Mouse (Mus musculus): ENCODE data around the gene C1rl.
"Not testable (repeated sequence)": the region's sequence is repeated elsewhere in the genome, so short reads cannot be mapped to it uniquely, and the experiment has no call there.

C1rl gene

DNA sequence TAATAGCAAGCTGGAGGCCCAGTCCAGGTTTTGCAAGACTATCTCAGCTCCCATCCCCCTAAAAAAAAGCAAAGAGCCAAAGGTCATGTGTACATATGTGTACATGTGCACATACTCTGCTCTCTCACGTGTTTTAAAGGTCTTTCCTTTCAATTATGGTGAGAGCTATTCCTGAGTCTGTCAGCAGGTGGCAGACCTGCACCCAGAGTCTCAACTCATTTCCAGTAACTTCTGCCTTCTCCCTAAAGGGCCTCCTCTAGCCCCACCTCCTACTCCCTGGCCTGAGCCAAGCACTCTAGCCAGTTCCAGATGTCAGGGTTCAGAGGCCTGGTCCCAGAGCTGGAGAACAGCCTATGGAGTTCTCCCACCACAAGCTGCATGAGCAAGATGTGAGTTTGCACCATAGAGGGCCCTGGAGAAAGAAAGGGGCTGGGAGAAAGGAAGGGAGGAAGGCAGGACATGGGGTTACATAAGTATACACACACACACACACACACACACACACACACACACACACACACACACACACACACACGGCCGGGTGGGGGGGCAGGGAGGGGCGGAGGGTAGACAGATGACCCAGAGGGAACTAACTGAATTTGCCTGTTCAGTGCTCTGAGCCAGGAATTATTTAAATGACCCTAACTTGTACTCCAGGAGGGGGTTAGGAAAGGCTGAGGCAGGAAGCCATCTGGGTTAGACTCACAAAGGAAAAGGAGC lies at the start of gene C1rl:
Gene C1rl, plus strand, starts transcription at position 272 of the 720 bp plus-strand sequence.
- DNase-seq (ENCODE audit: low spot score in 2 of 2): peak; percentile 45 to 63

DNA sequence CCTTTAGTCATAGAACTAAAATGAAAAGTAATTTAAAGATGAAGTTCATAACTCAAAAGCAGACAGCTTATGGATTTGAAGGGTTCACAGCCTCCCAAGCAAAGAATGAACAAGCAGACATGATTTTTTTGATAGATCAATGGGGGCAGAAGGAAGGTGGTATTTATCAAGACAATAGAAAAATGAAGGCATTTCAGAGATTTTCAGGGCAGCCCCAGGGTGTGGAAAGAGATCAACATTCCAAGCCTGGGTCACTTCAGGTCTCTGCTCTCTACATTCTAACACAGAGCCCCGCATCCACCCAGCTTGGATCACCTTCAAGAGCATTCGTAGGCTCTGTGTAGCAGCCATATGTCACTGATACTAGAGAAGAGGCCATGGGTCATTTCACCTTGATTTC lies 49.6 kb upstream of the C1rl start:
- DNase-seq (ENCODE audit: low spot score in 2 of 2): no peak

DNA sequence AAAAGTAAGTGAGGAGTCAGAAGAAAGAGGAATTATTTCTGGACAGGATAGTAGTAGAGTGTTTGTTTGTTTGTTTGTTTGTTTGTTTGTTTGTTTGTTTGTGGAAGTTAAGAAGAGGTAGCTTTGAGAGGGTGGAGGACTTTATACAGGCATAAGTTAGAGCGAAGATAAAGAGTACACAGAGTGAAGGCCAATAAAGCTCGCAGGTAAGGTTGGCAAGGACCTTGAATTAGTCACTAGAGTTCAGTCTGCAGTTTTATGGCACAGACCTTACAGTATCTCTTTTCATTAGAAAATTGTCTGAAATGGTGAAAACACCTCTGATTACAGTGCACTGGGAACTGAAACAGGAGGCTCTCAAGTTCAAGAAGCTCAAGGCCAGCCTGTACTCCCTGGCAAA lies 46.9 kb upstream of the C1rl start:
- no peak for DNase-seq (ENCODE audit: low spot score in 2 of 2)

DNA sequence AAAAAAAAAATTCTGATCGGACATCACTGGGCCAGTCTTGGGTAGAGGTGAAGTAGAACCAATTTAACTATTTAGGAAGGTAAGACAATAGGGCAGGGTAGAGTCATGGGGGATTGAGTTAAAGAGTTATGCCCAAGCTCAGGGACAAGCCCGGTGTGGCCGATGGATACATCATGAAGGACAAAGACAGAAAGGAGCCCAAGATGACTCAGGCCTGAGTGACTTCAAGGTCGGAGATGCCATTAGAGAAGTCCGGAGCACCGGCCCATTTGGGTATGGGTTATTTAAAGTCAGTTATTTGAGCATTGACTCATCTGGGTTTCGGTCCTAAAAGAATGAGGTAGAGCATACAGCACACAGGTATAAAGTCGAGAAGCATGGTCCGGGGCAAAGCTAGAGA lies 46.5 kb upstream of the C1rl start:
- DNase-seq (ENCODE audit: low spot score in 2 of 2): no peak

DNA sequence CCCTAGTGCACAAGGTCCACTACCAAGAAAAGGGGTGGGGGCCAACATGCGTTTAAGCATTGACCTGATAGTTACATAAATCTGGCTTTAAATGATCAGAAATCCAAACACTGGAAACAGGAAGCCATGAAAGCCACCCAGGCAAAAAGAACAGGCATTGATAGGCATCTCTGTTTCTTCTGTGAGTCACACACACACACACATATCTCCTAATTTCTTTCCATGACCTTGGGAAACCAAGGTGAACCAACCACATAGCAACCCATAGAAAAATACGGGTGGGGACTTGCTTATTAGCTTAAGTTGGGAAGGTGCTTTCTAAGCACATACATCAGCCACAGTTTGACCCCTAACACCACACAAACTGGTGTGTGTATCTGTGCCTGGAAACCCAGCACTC lies 45.6 kb upstream of the C1rl start:
- DNase-seq (ENCODE audit: low spot score in 2 of 2): no peak

DNA sequence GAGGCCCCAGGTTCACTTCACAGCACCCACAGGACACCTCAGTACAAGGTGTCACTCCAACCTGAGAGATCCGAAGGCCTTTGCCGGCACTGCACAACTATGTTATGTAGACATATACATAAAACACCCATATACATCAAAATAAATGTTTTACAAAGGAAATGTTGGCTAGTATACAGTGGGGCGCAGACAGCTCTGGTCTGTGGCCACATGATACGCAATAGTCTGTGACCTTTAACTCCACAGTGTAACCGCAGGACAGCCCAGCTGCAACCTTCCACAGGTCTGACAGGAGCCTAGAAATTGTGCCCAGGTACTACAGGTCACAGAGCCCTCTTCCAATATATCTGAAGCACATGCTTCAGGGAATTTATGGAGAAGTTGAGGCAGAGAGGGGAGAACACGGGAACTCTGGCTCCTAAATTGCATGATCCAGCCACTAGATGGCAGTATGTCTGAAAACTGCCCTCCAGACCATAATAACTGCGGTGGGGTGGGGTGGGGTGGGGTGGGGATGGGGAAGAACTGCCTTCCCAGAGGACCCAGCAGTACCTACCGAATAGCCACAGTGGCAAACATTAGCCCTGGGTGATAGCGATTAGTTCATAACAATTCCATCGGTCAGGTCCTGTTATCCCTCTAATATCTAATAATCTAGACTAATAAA lies 44.6 kb upstream of the C1rl start:
- DNase-seq (ENCODE audit: low spot score in 2 of 2): no peak

DNA sequence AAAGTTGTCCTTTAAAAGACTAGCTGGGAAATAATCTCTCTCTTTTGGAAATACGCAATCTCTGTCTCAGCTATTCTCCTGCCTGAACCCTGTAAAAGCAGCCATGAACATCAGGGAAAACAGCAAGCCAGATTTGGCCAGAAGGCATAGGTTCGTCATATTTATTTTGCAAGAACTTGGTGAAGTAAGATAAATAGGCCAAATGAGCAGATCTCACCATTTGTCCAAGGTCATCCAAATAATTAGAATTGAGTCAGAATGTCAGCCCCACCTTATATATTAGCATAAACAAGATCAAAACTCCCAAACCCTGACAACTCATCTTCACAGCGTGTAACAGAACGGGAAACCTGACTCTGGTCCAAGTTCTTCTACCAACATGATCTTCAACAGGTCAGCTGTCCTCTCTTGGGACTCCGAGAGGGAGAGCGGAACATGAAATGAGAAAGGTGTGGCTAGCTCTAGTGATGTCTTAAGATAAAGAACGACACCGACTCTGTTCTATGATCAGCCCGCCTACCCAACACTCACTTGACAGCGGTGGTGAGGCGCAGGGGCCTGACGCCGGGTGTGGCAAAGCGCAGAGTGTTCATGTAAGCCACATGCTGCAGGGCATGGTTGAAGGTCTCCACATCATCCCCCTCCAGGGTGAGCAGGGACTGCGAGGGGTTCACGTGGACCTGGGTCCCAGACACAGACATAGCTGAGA lies 43.8 kb upstream of the C1rl start:
- DNase-seq (ENCODE audit: low spot score in 2 of 2): no peak

DNA sequence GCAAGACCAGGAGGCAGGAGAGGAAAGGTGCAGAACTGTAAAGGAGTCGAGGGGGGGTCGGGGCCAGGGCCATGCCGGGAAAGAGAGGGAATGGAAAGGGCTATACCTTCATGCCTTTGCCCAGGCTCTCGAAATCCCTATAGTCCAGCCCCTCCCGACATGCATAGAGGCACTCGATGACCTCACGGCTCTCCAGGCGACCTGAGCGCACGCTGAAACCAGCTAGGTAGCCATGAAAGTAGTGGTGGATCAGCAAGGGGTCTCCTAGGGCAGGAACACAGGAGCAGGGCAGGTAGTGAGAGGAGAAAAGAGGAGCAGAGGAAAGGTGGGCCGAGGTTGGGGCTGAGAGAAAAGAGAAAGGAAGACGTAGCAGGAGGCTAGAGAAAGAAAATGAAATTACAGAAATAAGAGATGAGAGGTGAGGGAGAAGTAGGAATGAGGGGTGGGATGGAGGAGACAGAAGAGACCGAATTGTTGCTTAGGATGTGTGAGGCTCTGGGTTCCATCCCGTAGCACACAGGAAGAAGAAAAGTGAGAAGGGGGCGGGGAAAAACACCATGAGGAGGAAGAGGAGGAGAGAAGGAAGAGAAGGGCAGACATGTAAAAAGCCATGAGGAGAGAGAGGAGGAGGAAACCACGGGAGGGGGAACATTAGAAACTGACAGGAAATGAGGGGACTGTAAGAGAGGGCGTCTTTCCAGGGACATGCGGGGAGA lies 43.1 kb upstream of the C1rl start:
- DNase-seq (ENCODE audit: low spot score in 2 of 2): no peak

DNA sequence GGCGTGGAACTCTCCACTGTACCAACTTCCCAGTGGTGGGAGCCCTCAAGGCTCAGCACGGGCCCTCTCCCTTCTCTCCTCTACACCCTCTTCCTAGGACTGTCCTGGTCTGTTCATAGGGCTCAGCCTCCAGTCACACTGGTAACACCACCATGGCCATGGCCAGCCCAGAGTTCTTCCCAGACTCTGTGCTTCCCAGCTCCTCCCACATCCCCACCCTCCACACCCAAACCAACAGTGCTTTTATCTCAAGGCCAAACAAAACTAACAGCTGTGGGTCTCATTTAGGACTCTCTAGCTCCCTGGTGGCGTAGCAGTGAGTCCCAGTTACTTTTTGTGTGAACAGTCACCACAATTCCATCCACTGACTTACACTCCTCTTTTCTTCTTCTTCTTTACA lies 40.9 kb upstream of the C1rl start:
- no peak for DNase-seq (ENCODE audit: low spot score in 2 of 2)

DNA sequence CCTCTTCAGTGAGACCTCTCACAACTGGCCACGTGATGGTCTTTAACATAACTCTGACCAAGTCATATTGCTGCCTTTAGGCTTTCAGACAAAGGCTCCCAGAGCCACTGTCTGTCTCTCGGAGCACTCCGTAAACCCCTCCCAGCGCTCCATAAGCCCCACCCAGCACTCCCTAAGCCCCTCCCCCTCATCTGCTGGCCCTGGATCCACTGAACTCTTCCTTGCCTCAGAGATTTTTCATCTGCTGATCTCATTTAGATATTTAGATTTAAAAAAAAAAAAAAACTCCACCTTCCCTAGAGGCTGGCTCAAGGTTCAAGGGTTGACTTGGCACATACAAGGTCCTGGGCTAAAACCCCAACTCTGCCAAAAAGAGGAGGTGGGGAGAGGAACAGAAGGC lies 39.2 kb upstream of the C1rl start:
- no peak for DNase-seq (ENCODE audit: low spot score in 2 of 2)

DNA sequence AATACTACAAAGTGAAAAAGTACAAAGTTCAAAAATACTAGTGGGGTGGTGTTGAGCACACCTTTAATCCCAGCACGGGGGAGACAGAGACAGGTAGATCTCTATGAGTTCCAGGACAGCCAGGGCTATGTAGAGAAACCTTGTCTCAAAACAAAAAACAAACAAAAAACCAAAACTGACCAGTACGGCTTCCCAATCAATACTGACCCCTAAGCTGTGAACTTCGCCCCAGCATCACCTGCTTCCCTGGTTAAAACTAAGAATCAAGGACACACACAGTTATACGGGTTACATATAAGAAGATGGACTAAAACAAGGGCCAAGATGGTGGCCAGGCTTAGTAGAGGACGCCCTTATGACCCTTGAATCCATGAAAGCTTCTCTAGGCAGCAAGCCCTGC lies 36.7 kb upstream of the C1rl start:
- no peak for DNase-seq (ENCODE audit: low spot score in 2 of 2)

DNA sequence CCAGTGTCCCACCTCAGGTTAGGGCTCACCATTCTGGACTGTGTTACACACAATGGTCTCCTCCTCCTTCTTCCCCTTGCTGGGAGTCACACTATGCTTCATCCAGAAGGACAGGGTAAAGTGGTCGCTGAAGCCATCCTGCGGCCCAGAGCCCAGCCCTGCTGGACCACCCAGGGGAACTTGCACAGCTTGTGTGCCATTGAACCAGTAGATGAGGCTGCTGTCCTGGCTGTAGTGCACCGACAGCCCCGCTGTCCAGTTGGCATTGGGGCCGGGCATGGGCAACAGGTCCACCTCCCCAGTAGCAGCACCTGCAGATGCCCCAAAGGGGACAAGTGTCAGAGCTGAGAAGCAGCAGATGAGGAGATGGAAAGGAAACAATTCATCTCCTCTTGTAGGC lies 35.1 kb upstream of the C1rl start:
- no peak for DNase-seq (ENCODE audit: low spot score in 2 of 2)

DNA sequence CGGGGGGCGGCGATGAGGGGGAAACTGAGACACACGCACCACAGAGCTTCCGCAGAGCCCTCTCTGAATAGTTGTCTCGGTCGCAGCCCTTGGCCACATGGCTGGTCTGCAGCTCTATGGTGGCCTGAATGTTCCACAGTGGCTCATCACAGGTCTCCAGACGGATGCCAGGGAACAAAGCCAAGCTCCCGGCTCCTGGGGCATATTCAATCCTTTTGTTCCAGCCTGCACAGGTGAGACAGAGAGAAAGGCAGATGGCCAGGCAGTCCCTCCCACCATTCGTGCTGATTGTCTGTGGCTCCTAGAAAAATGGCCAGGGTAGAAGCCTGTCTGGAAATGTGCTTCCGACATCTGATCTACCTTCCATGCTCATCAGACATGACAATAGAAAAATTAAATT lies 34.4 kb upstream of the C1rl start:
- no peak for DNase-seq (ENCODE audit: low spot score in 2 of 2)

DNA sequence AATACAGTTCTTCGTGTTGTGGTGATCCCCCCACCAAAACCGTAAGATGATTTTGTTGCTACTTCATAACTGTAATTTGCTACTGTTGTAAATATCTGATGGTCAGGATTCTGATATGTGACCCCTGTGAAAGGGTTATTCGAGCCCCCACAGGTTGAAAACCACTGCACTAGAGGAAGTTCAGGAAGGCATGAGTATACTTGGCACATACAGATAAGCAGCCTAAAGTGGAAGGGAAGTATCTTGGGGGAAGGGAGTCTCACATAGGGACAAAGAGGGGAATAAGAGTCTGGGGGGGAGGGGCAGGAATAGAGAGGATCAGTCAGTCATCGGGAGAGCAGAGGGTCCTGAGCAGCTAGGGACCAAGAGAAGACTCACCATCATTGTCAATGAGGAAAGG lies 33.5 kb upstream of the C1rl start:
- no peak for DNase-seq (ENCODE audit: low spot score in 2 of 2)

DNA sequence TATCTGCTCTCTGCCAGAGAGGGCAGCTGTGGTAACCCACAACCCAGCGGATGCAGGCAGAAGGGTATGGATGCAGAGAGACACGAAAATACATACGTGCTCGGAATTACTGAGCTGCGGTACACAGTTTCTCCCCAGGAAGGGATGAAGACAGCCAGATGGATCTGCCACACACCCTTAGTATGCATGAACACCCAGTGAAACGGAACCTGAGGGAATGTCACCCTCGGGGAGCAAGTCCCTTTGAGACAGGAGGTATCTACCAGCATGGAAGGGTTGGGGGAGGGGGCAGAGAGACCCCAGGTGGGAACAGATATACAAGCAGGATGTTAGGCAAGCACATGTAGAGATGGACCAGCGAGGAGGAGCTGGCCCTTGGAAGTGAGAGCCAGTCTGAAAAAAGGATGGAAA lies 29.0 kb upstream of the C1rl start:
- no peak for DNase-seq (ENCODE audit: low spot score in 2 of 2)

DNA sequence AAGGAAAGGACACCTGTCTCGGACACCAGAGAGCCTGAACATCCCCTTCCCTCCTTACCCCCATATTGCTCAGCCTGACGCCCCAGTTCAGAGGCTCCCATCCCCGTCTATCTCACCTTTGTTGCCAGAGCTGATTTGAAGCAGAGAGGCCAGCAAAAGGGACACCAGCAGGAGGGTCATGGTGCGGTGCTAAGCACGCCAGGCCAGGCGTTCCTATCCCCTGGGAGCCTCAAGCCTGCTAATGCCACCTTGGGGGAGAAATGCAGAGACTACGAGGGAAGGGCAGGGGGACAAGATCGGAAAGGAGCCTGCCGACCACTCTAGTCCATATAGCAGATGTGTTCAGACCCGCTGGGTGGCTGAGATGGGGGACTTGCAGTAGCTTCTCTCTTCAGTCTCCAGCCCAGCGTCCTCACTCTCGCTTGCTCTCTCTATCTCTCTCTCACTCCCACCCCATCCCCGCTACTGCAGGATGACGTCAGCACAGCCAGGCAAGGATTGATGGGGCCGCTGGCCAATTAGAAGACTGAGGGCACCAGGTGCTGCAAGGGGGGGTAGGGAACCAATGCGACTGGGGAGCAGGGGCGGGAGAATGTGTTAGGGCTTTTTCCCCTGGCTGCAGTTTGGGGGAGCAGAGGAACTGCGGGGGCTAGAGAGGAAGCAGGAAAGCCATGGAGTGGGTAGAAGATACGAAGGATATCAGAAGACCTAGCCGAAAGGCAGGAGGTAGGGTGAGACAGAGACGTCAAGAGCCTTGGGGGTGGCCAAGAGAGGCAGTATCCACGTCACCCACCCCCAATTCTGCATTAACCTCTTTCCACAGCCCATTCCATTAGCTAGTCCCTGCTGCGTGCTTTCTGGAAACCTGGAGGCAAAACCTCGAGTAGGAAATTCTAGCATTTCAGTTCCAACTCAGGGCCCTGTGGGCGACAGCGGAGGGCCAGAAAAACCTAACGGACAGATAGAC lies 28.3 kb upstream of the C1rl start, which contains the start of gene Clstn3:
Gene Clstn3, minus strand, starts transcription at position 490 of the 967 bp plus-strand sequence.
- peak; percentile 71 to 72 for DNase-seq (ENCODE audit: low spot score in 2 of 2)

DNA sequence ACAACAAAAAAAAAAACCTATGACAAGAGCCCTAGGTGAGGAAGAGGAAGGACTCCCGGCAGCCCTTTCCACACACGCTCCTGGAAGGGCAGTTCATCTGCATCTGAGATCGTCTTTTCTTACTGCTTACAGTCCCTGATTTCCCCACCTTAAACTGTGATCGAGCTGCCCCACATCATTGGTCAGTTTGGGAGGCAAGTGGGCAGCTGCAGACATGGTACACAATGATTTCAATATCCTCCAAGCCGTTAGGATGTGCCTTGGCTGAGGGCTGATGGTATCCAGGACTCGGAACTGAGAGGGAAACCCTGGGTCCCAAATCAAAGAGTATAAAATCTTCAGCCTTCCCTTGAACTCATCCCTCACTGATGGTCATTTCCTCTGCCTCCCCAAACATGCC lies 27.6 kb upstream of the C1rl start:
- DNase-seq (ENCODE audit: low spot score in 2 of 2): no peak

DNA sequence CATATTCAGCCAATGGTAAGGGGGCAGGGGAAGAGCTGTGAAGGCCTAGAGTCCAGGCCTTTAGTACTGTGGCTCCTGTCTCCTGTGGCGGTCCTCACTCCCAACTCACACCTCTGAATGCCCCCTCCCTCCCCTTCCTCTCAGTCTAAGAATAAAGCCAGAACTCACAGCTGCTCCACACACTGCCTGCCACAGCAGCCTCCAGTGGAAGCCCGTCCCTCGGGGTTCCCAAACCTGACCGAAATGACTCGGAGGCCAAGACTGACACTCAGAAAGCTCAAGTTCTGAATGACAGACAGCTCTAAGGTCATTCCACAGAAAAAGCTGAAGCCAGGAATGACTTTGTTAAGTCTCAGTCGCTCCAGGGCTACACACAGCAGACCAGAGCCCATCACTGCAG lies 27.2 kb upstream of the C1rl start:
- DNase-seq (ENCODE audit: low spot score in 2 of 2): no peak

DNA sequence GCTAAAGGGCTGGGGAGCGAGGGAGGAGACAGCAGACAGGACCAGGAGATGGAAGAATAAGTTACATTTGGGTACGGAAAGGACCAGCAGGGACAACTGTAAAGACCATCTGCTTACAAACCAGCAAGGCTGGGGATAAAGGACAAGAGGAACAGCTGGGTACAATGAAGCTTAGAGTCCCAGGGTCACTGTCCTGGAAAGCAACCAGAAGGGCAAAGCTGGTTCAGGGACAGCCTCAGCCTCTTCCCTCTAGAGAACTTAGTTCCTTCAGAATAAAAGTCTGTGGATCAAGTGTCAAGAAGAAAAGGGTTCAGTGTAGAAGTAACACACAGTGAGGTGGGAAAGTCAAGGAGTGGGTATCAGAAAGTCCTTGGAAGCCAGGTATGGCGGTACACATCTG lies 21.8 kb upstream of the C1rl start:
- no peak for DNase-seq (ENCODE audit: low spot score in 2 of 2)

DNA sequence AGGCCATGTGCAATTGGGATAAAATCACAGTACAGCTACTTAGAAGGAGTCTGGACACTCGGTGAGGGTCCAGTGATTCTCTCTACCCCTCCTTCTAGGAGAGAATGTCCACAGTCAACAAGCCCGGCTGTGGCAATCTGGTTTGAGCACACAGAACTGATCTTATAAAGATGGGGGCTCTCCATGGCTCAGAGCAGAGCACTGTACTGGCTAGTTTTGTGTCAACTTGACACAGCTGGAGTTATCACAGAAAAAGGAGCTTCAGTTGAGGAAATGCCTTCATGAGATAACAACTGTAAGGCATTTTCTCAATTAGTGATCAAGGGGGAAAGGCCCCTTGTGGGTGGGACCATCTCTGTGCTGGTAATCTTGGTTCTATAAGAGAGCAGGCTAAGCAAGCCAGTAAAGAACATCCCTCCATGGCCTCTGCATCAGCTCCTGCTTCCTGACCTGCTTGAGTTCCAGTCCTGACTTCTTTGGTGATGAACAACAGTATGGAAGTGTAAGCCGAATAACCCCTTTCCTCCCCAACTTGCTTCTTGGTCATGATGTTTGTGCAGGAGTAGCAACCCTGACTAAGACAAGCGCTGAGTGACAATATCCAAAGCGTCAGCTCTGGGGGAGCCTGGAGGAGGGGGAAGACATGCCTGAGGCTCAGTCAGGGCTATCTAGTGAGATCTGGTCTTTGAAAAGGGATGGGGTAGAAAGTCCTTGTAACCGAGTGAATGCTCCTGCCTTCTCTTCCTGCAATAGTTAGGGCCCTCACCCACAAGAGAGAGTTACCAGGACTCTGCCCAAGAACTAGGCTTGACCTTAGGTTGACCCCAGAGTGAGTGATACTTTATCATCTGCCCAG lies 20.9 kb upstream of the C1rl start:
- DNase-seq (ENCODE audit: low spot score in 2 of 2): not testable (repeated sequence)

Measured in spleen, postnatal 36 days (tissue).